Mouse (Mus musculus) inflammation-experienced regulatory T-cells (primary cell): ENCODE measurements around the gene Rpgrip1l. TPM values are rescaled to one million over a fixed set of nuclear protein-coding genes. Genes with fewer than 3 reads are reported as not detected.

ENCODE experiments used
- polyA plus RNA-seq, 2 experiments: library from polyadenylated mRNA; unstranded; fragments of 100-300 nt; shearing (Covaris generic); gene quantifications; one replicate each; pipeline ENCODE4 v1.2.1; 2017

Gene Rpgrip1l
- 1 to 10 TPM; 1.6 to 2.7 TPM for polyA plus RNA-seq

GRCm38 (mm10) chr8:91312835-91313832, at the start of gene Rpgrip1l, which contains the start of gene Fto:
Gene Rpgrip1l, minus strand, starts transcription at chr8:91313262.
Gene Fto, plus strand, starts transcription at chr8:91313525.

DNA sequence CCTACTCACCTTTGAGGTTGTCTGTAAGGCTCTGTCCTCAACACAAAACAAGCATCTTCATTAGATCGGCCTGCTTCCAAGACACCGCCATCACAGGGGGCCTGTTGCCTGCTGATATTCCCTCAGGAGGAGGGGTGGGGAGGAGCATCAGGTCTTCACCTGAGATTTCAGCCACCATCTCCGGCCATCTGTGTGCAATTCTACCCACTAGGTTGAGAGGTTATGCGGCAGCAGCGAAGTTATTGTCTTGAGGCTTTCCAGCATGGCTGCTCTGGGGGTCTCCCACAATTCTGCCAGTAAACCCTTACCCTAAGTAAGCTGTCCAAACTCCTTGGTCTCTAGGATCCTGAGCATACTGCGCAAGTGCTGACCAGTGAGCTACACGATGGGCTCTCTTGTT, 113.2 kb downstream of the Rpgrip1l start, which contains the start of gene Aktip:
TSS of gene Aktip (minus strand) at position 101 of the 400 bp plus-strand sequence.

Other genes starting within 250 kb of the Rpgrip1l start
- 100 to 1,000 TPM; 103 to 124 TPM for gene Rbl2, start 243.2 kb downstream of the Rpgrip1l start, polyA plus RNA-seq
- gene Aktip, start 113.3 kb downstream of the Rpgrip1l start, polyA plus RNA-seq, result 10 to 100 TPM; 27.0 to 27.5 TPM
- gene Fto, start 263 bp upstream of the Rpgrip1l start, polyA plus RNA-seq, result 10 to 100 TPM; 50.0 to 56.5 TPM